In genomic region chr17:11532748-11533147, GRCm38 (mm10) we compare ENCODE assay signal across 22 mouse cellular contexts.
DNase-seq lines count a peak whose midpoint lies in the region; ATAC-seq and TF ChIP-seq lines count a peak whose summit lies in the region.
"Had no signal": no experiment of that assay in that cellular context is flagged by ENCODE, and none has a peak within 500 bp of the region (broad histone marks: within the 10 kb centered on the region; RNA-seq: fewer than 3 reads in every experiment).

No protein-coding gene starts in this region.

- H3K4me3 ChIP-seq in hindbrain, embryonic 11.5 days (ENCODE audit: low read depth, low read length): no peak overlapping the region
- no peak overlapping the region for H3K4me3 ChIP-seq in hindbrain, embryonic 13.5 days
- no peak overlapping the region for H3K4me3 ChIP-seq in cortical plate, adult 2 months (ENCODE audit: insufficient read depth, low read length)
- no peak overlapping the region for H3K4me3 ChIP-seq in neural tube, embryonic 12.5 days
- H3K4me3 ChIP-seq: embryonic facial prominence, embryonic 13.5 days; gastrocnemius, adult 2 months; left cerebral cortex, adult 2 months; limb, embryonic 10.5 days; myocyte had no signal

- no peak overlapping the region for H3K4me2 ChIP-seq in hindbrain, embryonic 11.5 days (replicated peaks; ENCODE audit: low read depth, low read length)
- H3K4me2 ChIP-seq in hindbrain, embryonic 13.5 days: no peak overlapping the region
- H3K4me2 ChIP-seq in neural tube, embryonic 12.5 days (replicated peaks): no peak overlapping the region
- H3K4me2 ChIP-seq: embryonic facial prominence, embryonic 13.5 days; liver, embryonic 11.5 days; lung, embryonic 14.5 days had no signal

- H3K36me3 ChIP-seq in hindbrain, embryonic 11.5 days (ENCODE audit: control insufficient read depth, insufficient read depth, low read length): no peaks in the 10 kb centered on the region
- H3K36me3 ChIP-seq in hindbrain, embryonic 13.5 days: no peaks in the 10 kb centered on the region
- H3K36me3 ChIP-seq in neural tube, embryonic 12.5 days: no peaks in the 10 kb centered on the region
- H3K36me3 ChIP-seq: embryonic facial prominence, embryonic 13.5 days; G1E; limb, embryonic 10.5 days had no signal

- no peak for TF ChIP-seq CTCF in cortical plate, adult 2 months (IDR thresholded peaks at IDR 0.05; ENCODE audit: extremely low read depth, insufficient read depth, low read length)

- H3K4me1 ChIP-seq in hindbrain, embryonic 11.5 days (replicated peaks; ENCODE audit: control insufficient read depth, insufficient read depth, low read length): 0 out of 2 replicates have a peak, but pooled peaks cover 2% of the 10 kb centered on the region
- H3K4me1 ChIP-seq in hindbrain, embryonic 13.5 days (replicated peaks): peaks cover 16% of the 10 kb centered on the region
- no peaks in the 10 kb centered on the region for H3K4me1 ChIP-seq in cortical plate, adult 2 months (ENCODE audit: control insufficient read depth, insufficient read depth, low read length)
- peaks cover 26% of the 10 kb centered on the region; the same call in 1 of the 2 replicates for H3K4me1 ChIP-seq in neural tube, embryonic 12.5 days
- H3K4me1 ChIP-seq: embryonic facial prominence, embryonic 13.5 days had no signal

- H3K27ac ChIP-seq in hindbrain, embryonic 11.5 days (ENCODE audit: low read depth, low read length): peak overlapping the region; percentile 56; the same call in 1 of the 2 replicates
- H3K27ac ChIP-seq in hindbrain, embryonic 13.5 days: no peak overlapping the region
- H3K27ac ChIP-seq in cortical plate, adult 2 months (ENCODE audit: insufficient read depth, low read length): 0 out of 2 replicates have a peak overlapping the region, but pooled peaks have one; percentile 37
- H3K27ac ChIP-seq in neural tube, embryonic 12.5 days: peak overlapping the region; percentile 4; the same call in 1 of the 2 replicates
- H3K27ac ChIP-seq: embryonic facial prominence, embryonic 13.5 days; gastrocnemius, adult 2 months; kidney, postnatal 0 days; left cerebral cortex, adult 2 months; limb, embryonic 10.5 days had no signal

- DNase-seq in hindbrain, embryonic 11.5 days (ENCODE audit: low spot score): peak; percentile 45
- DNase-seq in mesoderm, embryonic 11.5 days (ENCODE audit: low read depth, low spot score): peak; percentile 13
- no peak for DNase-seq in adrenal gland, postnatal 4 days (ENCODE audit: low spot score in 2 of 2)
- no peak for DNase-seq in lung, postnatal 25 days (ENCODE audit: low spot score)
- DNase-seq: cerebellum, adult 11-12 months; cerebellum, postnatal 25 days; gastrocnemius, adult 2 months; heart, adult 18-20 months; lung, embryonic 14.5 days; right cerebral cortex, postnatal 25 days; thymus, postnatal 25 days had no signal

- 13% methylated on average over 2 of the region's 2 CpGs for WGBS in hindbrain, embryonic 11.5 days
- 11% methylated on average over 2 of the region's 2 CpGs for WGBS in hindbrain, embryonic 13.5 days
- 19% methylated on average over 2 of the region's 2 CpGs for WGBS in neural tube, embryonic 12.5 days

- ATAC-seq in hindbrain, embryonic 11.5 days (ENCODE audit: low FRiP score): 0 out of 2 replicates have a peak, but pooled peaks have one; percentile 45
- no peak for ATAC-seq in hindbrain, embryonic 13.5 days (ENCODE audit: low FRiP score)
- ATAC-seq in neural tube, embryonic 12.5 days (ENCODE audit: low FRiP score, low read depth): no peak
- ATAC-seq: intestine, embryonic 16.5 days had no signal

- no peak overlapping the region for H3K9ac ChIP-seq in hindbrain, embryonic 11.5 days (ENCODE audit: low read depth, low read length)
- H3K9ac ChIP-seq in hindbrain, embryonic 13.5 days: no peak overlapping the region
- H3K9ac ChIP-seq in neural tube, embryonic 12.5 days: no peak overlapping the region
- H3K9ac ChIP-seq: embryonic facial prominence, embryonic 13.5 days; lung, embryonic 14.5 days had no signal

- H3K9me3 ChIP-seq in hindbrain, embryonic 11.5 days (ENCODE audit: control insufficient read depth, low read length): no peaks in the 10 kb centered on the region
- H3K9me3 ChIP-seq in hindbrain, embryonic 13.5 days: no peaks in the 10 kb centered on the region
- no peaks in the 10 kb centered on the region for H3K9me3 ChIP-seq in neural tube, embryonic 12.5 days
- H3K9me3 ChIP-seq: embryonic facial prominence, embryonic 13.5 days; G1E; limb, embryonic 10.5 days had no signal

- no peaks in the 10 kb centered on the region for H3K27me3 ChIP-seq in hindbrain, embryonic 11.5 days (ENCODE audit: control insufficient read depth, insufficient read depth, low read length)
- no peaks in the 10 kb centered on the region for H3K27me3 ChIP-seq in hindbrain, embryonic 13.5 days
- H3K27me3 ChIP-seq in neural tube, embryonic 12.5 days (replicated peaks): no peaks in the 10 kb centered on the region
- H3K27me3 ChIP-seq: embryonic facial prominence, embryonic 13.5 days had no signal

- no peak for TF ChIP-seq POLR2A in cortical plate, adult 2 months (IDR thresholded peaks at IDR 0.05; ENCODE audit: extremely low read depth, insufficient read depth, low read length)

Comparison
In these comparisons a context has a peak if more than half of its experiments do, and no peak if none do; other contexts are left out.
1. DNase-seq: peak in hindbrain, embryonic 11.5 days (single experiment) and mesoderm, embryonic 11.5 days (single experiment); none in adrenal gland, postnatal 4 days (0 of 2) and lung, postnatal 25 days (single experiment).